Mouse (Mus musculus) kidney, adult 2 months (tissue): ENCODE measurements around the gene Nfkbil1.

Source experiments
- CTCF ChIP-seq: fragments of 200-500 bp; conservative IDR thresholded peaks from 2 replicates; pipeline ENCODE4 v1.5.1; 2011; ENCODE audit warnings: low read depth, mild to moderate bottlenecking, control low read depth, low read length, moderate library complexity, mixed read lengths; ENCODE audit not compliant: insufficient read depth, insufficient read length
- POLR2A ChIP-seq: fragments of 200-500 bp; IDR thresholded peaks from one replicate; pipeline ENCODE4 v1.6.1; 2011; ENCODE audit warnings: low read depth, low read length, control low read depth

DNA sequence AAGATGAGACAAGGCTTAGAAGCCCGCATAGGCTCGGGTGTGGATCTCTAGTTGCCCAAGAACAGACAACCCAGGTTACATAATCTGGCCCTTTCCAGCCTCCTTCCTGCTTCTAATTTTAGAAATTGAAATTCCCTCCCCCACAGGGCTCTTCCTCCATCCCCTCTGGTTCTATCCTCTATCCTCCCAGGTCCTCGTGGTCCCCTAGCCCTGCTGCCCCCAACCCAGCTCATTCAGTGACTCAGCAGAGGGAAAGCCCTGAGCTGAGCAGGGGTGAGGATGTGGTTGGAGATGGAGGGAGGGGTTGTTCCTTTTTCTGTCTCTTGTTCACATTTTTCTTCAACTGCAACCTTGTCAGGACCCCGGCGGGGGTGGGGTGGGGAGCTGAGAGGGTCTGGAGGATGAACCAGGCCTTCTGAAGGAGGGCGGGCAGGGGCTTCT is 16.0 kb downstream of the Nfkbil1 start:
- TF ChIP-seq POLR2A: no peak
- TF ChIP-seq CTCF: no peak
